Mouse (Mus musculus) layer of hippocampus, postnatal 14 days (tissue): Measurements from ENCODE around the gene Ugt1a9. TPM values are rescaled to one million over a fixed set of nuclear protein-coding genes. Genes with fewer than 3 reads are reported as not detected.
"Not testable (repeated sequence)": the region's sequence is repeated elsewhere in the genome, so short reads cannot be mapped to it uniquely, and the experiment has no call there.

ENCODE experiments used
- DNase-seq, 2 experiments: peaks; one replicate each; pipeline ENCODE4 v3.0.0; 2021 to 2022; ENCODE audit warnings: low spot score in 2 of 2, mixed read lengths in 1 of 2
- total RNA-seq, 2 experiments: library from RNA; stranded (reverse); gene quantifications; 2 replicates each; pipeline ENCODE4 v1.2.3; 2021

The Ugt1a9 gene
- total RNA-seq, 2 experiments from 2014 or later, result not detected

- no peak for DNase-seq
Measured at GRCm38 (mm10) chr1:88165711-88166110, 95.1 kb downstream of the Ugt1a9 start, which contains the start of gene Ugt1a5. Ugt1a5 (plus strand) TSS chr1:88166012.

GRCm38 (mm10) chr1:88172190-88172589, 101.6 kb downstream of the Ugt1a9 start:
- not testable (repeated sequence) for DNase-seq

GRCm38 (mm10) chr1:88179657-88180056, 109.1 kb downstream of the Ugt1a9 start:
- DNase-seq, result no peak

GRCm38 (mm10) chr1:88186325-88186935, 115.8 kb downstream of the Ugt1a9 start:
- DNase-seq, result no peak

GRCm38 (mm10) chr1:88192136-88192535, 121.5 kb downstream of the Ugt1a9 start:
- no peak for DNase-seq

GRCm38 (mm10) chr1:88195687-88196086, 125.1 kb downstream of the Ugt1a9 start:
- DNase-seq, result no peak

- no peak for DNase-seq
Measured at GRCm38 (mm10) chr1:88197443-88197842, 126.8 kb downstream of the Ugt1a9 start.

GRCm38 (mm10) chr1:88199996-88200395, 129.4 kb downstream of the Ugt1a9 start:
- DNase-seq, result peak in 1 of 2 experiments; percentile 35

GRCm38 (mm10) chr1:88200456-88200855, 129.9 kb downstream of the Ugt1a9 start, which contains the start of gene Ugt1a2:
Ugt1a2 (plus strand) TSS chr1:88200601.
- DNase-seq, result no peak

GRCm38 (mm10) chr1:88205294-88205922, 134.8 kb downstream of the Ugt1a9 start, which contains the start of gene Dnajb3:
Dnajb3 (minus strand) TSS chr1:88205782.
- DNase-seq, result peak; percentile 74 to 80

GRCm38 (mm10) chr1:88206843-88207479, 136.4 kb downstream of the Ugt1a9 start:
- DNase-seq, result no peak

- peak in 1 of 2 experiments; percentile 45 for DNase-seq
Measured at GRCm38 (mm10) chr1:88211812-88212211, 141.2 kb downstream of the Ugt1a9 start, which contains the start of gene Ugt1a1. Ugt1a1 (plus strand) TSS chr1:88211959.

- no peak for DNase-seq
Measured at GRCm38 (mm10) chr1:88212341-88213045, 141.9 kb downstream of the Ugt1a9 start.

GRCm38 (mm10) chr1:88213061-88213460, 142.5 kb downstream of the Ugt1a9 start:
- no peak for DNase-seq

GRCm38 (mm10) chr1:88213766-88214461, 143.3 kb downstream of the Ugt1a9 start:
- DNase-seq, result no peak

GRCm38 (mm10) chr1:88214462-88214952, 143.9 kb downstream of the Ugt1a9 start:
- no peak for DNase-seq

- DNase-seq, result no peak
Measured at GRCm38 (mm10) chr1:88215466-88216380, 145.1 kb downstream of the Ugt1a9 start.

GRCm38 (mm10) chr1:88216551-88216950, 146.0 kb downstream of the Ugt1a9 start:
- no peak for DNase-seq

GRCm38 (mm10) chr1:88217144-88217543, 146.5 kb downstream of the Ugt1a9 start:
- no peak for DNase-seq

GRCm38 (mm10) chr1:88217576-88217975, 147.0 kb downstream of the Ugt1a9 start:
- DNase-seq, result no peak
